Mouse (Mus musculus) liver, embryonic 16.5 days (tissue): Measurements from ENCODE around the gene Pigh. TPM values are rescaled to one million over a fixed set of nuclear protein-coding genes. Genes with fewer than 3 reads are reported as not detected.

ENCODE experiments used
- ATAC-seq: fragments of 200-750 bp; cut with Nextera tagmentation; 2 replicates; pipeline ENCODE4 v1.8.0; 2017; ENCODE audit warnings: low read depth, mild to moderate bottlenecking, moderate number of reproducible peaks, moderate library complexity
- H3K27ac ChIP-seq: fragments of 300-500 bp; sonication (generic); 2 replicates; pipeline ENCODE4 v1.5.1; 2014; ENCODE audit warnings: mild to moderate bottlenecking, low read length
- H3K27me3 ChIP-seq: fragments of 300-500 bp; sonication (generic); 2 replicates; pipeline ENCODE4 v1.6.1; 2014; ENCODE audit warnings: low read depth, low read length, mixed read lengths; ENCODE audit not compliant: control insufficient read depth, insufficient read depth
- H3K36me3 ChIP-seq: fragments of 300-500 bp; sonication (generic); 2 replicates; pipeline ENCODE4 v1.6.1; 2014; ENCODE audit warnings: mild to moderate bottlenecking; ENCODE audit not compliant: control insufficient read depth, insufficient read depth
- H3K4me1 ChIP-seq: fragments of 300-500 bp; sonication (generic); 2 replicates; pipeline ENCODE4 v1.6.1; 2014; ENCODE audit warnings: low read depth, low read length, mixed read lengths; ENCODE audit not compliant: control insufficient read depth
- H3K4me2 ChIP-seq: fragments of 300-500 bp; sonication (generic); 2 replicates; pipeline ENCODE4 v1.6.1; 2014; ENCODE audit warnings: low read depth, low read length, mixed read lengths
- H3K4me3 ChIP-seq: fragments of 300-500 bp; sonication (generic); 2 replicates; pipeline ENCODE4 v1.5.1; 2014; ENCODE audit warnings: low read depth, mild to moderate bottlenecking, low read length
- H3K9ac ChIP-seq: fragments of 300-500 bp; sonication (generic); 2 replicates; pipeline ENCODE4 v1.6.1; 2014; ENCODE audit warnings: low read depth, low read length
- H3K9me3 ChIP-seq: fragments of 300-500 bp; sonication (generic); replicated peaks from 2 replicates; pipeline ENCODE4 v1.6.1; 2016; ENCODE audit warnings: low read length; ENCODE audit not compliant: control insufficient read depth
- WGBS: fragments of 180-500 bp; shearing (Covaris S2); extraction: QIAGEN DNeasy Blood & Tissue Kit; methylation state at CpG from one replicate; pipeline ENCODE4 v1.1.7; 2014; ENCODE audit not compliant: insufficient replicate concordance; 5-methylcytosine and 5-hydroxymethylcytosine counted together
- polyA plus RNA-seq: library from polyadenylated mRNA; unstranded; fragments of >200 nt; fragmentation: Nextera tagmentation; extraction: Ambion mirVana; gene quantifications from 2 replicates; pipeline ENCODE4 v1.2.1, GENCODE M21; 2015

Pigh gene
- polyA plus RNA-seq, 1 experiment from 2014 or later = 5.4 TPM

DNA sequence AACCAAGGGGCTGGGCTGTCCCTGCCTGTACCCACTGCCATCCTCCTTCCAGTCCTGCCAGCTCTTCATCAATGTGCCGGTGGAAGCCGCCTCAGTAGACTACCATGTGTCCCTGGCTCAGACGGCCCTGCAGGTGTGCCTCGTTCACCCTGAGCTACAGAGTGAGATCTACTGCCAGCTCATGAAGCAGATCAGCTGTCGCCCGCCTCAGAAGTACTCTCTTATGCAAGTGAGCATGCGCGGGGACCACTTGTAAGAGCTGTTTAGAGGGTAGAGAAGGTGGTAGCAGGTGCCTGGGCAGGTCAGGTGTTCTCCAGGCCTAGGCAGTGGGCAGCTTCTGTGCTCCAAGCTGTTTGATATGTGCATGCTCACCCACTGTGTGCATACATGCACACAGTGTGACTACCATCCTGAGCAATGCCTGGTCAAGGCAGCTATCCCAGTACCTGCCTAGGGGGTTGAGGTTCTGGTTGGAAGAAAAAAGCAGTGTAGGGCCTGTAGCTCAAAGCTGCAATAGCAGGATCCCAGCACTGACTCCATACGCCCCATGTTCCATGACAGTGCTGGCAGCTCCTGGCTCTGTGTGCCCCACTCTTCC is 18.6 kb downstream of the Pigh start:
- Histone ChIP-seq H3K4me2 (no peak overlapping the region), H3K27ac (no peak overlapping the region), H3K4me3 (no peak overlapping the region), H3K27me3 (no peaks in the 10 kb centered on the region), H3K9ac (no peak overlapping the region), H3K9me3 (no peaks in the 10 kb centered on the region), H3K4me1 (no peaks in the 10 kb centered on the region), H3K36me3 (no peaks in the 10 kb centered on the region; the same call in 1 of the 2 replicates)
- ATAC-seq = no peak
- 75% methylated on average over 9 of the region's 9 CpGs for WGBS

DNA sequence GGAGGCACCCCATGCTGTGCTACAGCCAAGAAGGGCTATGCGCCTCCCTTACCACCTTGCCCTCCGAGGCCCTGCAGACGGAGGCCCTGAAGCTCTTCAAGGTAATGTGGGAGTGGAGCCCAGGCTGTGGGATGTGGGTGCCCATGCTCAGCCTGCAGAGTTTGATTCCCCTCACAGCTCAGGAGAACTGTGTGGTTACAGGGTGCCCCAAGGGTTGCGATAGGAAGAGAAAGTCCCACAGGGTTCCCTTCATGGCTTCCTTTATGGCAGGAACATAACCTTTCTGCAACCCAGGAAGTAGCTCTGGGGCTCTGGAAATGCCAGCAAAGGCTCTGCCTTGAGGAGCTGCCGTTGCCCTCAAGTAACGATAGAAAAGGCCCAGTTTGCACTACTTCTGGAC is 19.5 kb downstream of the Pigh start:
- no peak for ATAC-seq
- WGBS = 58% methylated on average over 6 of the region's 6 CpGs

DNA sequence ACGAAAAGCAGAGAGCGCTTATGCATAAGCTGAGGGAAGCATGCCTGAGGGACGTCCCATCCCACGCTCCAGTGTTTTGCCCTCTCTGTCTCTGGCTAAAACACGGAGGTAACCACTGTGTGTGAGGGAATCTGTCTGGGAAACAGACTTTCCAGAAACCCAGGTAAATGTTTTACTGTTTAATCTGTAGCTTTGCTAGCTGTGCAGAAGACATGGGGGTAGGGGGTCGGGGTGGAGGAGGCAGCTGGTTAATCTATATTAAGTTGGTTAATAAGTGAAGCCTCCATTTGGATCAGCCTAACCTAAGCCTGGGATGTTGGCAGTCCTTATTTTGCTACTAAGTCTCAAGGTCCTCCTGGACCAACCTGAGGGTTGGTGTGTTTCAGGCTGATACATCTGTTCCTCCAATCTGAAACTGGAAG is 20.3 kb downstream of the Pigh start:
- Histone ChIP-seq H3K4me2 (no peak overlapping the region), H3K9ac (no peak overlapping the region)
- ATAC-seq = no peak

More for the DNA sequence above, 19.5 kb downstream of the Pigh start:
- Histone ChIP-seq H3K27ac (no peak overlapping the region), H3K4me3 (no peak overlapping the region), H3K9me3 (no peaks in the 10 kb centered on the region), H3K36me3 (no peaks in the 10 kb centered on the region), H3K4me1 (no peaks in the 10 kb centered on the region), H3K27me3 (no peaks in the 10 kb centered on the region), H3K9ac (no peak overlapping the region), H3K4me2 (no peak overlapping the region)

DNA sequence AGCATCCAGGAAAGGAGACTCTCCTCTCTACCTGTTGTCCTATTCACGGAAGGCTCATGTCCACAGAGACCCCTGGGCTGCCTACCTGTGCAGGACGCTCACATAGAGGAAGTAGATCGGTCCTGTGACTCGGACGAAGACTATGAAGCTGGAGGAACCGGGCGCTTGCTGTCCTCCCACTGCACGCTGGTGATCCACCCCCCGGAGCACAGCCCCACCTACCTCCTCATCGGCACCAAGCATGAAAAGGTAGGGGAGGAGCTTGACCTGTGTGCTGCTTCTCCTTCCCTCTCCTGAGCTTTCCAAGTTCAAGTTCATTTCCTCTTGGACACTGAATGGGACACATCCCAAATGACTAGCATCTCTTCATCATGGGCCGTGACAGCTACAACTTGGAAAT is 21.1 kb downstream of the Pigh start:
- no peaks in the 10 kb centered on the region for H3K36me3 ChIP-seq
- H3K27ac ChIP-seq = no peak overlapping the region
- 75% methylated on average over 11 of the region's 11 CpGs for WGBS
- no peaks in the 10 kb centered on the region for H3K9me3 ChIP-seq
- H3K27me3 ChIP-seq = no peaks in the 10 kb centered on the region
- H3K4me3 ChIP-seq = no peak overlapping the region
- H3K4me2 ChIP-seq = no peak overlapping the region
- H3K9ac ChIP-seq = no peak overlapping the region
- no peaks in the 10 kb centered on the region for H3K4me1 ChIP-seq
- no peak for ATAC-seq

More for the DNA sequence above, 20.3 kb downstream of the Pigh start:
- no peaks in the 10 kb centered on the region for H3K36me3 ChIP-seq
- H3K4me1 ChIP-seq = no peaks in the 10 kb centered on the region
- no peaks in the 10 kb centered on the region for H3K27me3 ChIP-seq
- H3K9me3 ChIP-seq = no peaks in the 10 kb centered on the region
- H3K4me3 ChIP-seq = no peak overlapping the region
- no peak overlapping the region for H3K27ac ChIP-seq
- WGBS = 71% methylated on average over 6 of the region's 6 CpGs

DNA sequence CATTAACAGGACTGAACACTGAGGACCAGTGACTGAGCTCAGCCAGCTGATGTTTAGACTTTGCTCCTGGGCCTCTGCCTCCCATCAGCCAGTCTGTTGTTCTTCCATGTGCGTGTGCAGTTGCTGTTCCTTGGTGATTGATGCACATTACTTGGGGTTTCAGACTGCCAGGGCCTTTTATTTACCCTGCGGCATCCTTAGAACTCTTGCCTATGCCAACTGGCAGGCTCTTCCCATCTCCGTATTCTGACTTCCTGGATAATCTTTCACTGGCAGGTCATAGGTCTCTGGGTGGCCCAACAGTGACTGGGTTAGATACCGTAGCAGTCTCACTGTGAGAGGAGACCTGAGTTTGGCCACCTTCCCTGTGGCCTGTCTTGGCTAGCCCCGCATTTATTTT is 21.9 kb downstream of the Pigh start:
- H3K4me3 ChIP-seq = no peak overlapping the region
- H3K27ac ChIP-seq = no peak overlapping the region
- H3K4me1 ChIP-seq = no peaks in the 10 kb centered on the region
- no peaks in the 10 kb centered on the region for H3K36me3 ChIP-seq
- 71% methylated on average over 5 of the region's 5 CpGs for WGBS
- H3K4me2 ChIP-seq = no peak overlapping the region
- no peak for ATAC-seq
- H3K9ac ChIP-seq = no peak overlapping the region
- no peaks in the 10 kb centered on the region for H3K27me3 ChIP-seq
- no peaks in the 10 kb centered on the region for H3K9me3 ChIP-seq

DNA sequence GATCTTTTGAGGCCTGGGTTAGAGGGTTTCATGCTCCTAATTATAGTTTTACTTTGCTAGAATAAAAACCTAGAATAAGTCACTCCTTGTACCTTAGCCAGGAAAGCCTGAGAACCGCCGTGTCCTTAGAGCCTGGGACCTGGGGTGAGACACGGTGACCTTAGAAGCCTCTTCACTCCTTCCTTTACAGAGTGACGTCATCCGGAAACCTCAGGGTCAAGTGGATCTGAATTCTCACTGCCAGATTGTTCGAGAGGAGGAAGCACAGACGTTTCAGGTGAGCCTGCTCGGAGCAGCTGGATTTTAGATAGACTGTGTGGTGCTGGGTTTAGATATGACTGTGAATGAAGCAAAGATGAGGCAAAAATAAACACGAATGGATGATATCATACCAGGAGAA is 23.0 kb downstream of the Pigh start:
- 60% methylated on average over 9 of the region's 9 CpGs for WGBS
- H3K36me3 ChIP-seq = no peaks in the 10 kb centered on the region
- no peak overlapping the region for H3K9ac ChIP-seq
- H3K4me3 ChIP-seq = no peak overlapping the region
- no peaks in the 10 kb centered on the region for H3K9me3 ChIP-seq
- no peak overlapping the region for H3K27ac ChIP-seq
- H3K4me2 ChIP-seq = no peak overlapping the region
- H3K4me1 ChIP-seq = no peaks in the 10 kb centered on the region
- ATAC-seq = no peak
- H3K27me3 ChIP-seq = no peaks in the 10 kb centered on the region

DNA sequence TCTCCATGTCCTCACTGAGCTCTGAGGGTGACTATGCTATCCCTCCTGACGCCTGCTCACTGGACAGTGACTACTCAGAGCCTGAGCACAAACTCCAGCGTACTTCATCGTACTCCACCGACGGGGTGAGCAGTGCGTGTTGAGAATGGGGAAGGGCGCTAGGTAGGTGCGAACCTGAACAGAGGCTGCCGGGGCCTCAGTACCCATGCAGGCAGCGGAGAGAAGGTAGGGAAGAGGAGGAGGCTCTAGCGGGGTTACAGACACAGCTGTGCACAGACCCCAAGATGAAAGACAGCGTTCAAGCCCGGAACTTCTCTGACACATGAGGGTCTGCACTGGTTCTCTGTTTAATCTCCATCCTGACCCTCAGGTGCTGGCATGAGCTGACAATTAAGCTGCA is 25.0 kb downstream of the Pigh start:
- Histone ChIP-seq H3K36me3 (no peaks in the 10 kb centered on the region), H3K4me1 (no peaks in the 10 kb centered on the region), H3K4me3 (no peak overlapping the region), H3K27ac (no peak overlapping the region), H3K4me2 (no peak overlapping the region), H3K9me3 (no peaks in the 10 kb centered on the region), H3K9ac (no peak overlapping the region), H3K27me3 (no peaks in the 10 kb centered on the region)
- ATAC-seq = no peak
- WGBS = 79% methylated on average over 13 of the region's 13 CpGs

DNA sequence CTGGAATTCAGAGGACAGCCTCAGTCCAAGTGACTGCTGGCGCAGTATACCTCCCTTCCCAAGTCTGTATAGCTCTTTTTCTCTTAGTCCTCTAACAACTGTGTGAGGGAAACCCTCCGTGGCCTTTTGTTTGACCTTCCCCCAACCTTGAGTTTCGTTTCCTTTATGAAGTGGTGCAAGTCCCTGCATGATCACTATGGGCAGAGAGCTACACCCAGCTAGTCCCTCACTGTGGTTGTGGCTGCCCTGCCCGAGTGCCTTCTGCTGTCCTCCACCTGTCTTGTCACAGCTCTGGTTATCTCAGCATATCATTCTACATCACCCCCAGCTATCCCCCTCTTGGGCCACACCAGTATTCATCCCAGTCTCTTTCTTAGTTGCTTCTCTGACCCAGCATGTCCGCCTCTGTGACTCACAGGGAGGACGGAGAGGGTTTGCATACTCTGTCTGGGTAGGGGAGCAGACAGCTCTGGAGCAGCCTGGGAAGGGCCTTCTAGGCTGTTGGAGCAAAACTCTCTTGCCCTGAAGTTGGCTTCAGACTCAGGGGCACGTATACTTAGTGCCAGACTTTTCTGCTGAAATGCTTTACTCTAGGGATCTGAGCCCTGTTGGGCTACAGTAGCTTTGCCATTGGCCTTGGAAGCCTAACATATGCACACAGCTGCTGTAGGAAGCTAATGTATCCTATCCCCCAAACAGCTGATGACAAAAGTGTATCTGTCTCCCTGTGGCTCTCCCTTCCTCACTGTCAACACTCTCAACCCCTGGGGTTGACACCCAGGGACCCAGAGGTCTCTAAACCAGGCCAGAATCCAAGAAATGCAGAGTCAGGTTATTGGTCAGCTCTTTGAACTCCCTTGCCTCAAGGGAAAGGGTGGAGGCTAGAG is 28.4 kb downstream of the Pigh start:
- Histone ChIP-seq H3K9ac (no peak overlapping the region), H3K4me2 (no peak overlapping the region), H3K27me3 (no peaks in the 10 kb centered on the region), H3K9me3 (no peaks in the 10 kb centered on the region), H3K36me3 (no peaks in the 10 kb centered on the region), H3K4me1 (no peaks in the 10 kb centered on the region), H3K27ac (no peak overlapping the region), H3K4me3 (no peak overlapping the region)
- 49% methylated on average over 7 of the region's 7 CpGs for WGBS
- no peak for ATAC-seq

DNA sequence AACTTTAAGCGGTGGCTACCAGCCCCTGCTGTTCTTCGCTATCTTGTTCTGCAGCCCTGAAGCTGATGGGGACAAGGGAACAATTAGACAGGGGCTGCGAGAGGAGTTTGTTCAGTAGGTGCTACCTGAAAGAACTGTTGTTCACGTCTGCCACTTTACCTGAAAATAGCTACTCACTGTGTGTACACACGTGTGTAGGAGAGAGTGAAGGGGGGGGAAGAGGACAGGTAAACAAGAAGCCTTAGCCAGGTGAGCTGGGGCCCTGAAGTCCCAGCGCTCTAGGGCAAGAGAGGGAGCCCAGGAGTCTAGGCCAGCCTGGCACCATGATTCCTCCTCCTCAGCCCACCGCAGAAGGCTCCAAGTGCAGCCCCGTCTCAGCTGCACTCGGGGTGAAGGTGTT is 29.3 kb downstream of the Pigh start:
- Histone ChIP-seq H3K9me3 (no peaks in the 10 kb centered on the region), H3K27ac (no peak overlapping the region), H3K4me2 (no peak overlapping the region), H3K9ac (no peak overlapping the region), H3K36me3 (no peaks in the 10 kb centered on the region), H3K4me1 (no peaks in the 10 kb centered on the region; the same call in 1 of the 2 replicates), H3K27me3 (no peaks in the 10 kb centered on the region), H3K4me3 (no peak overlapping the region)
- WGBS = 65% methylated on average over 9 of the region's 9 CpGs
- ATAC-seq = no peak
